Mouse (Mus musculus) heart, postnatal 36 days (tissue): ENCODE data around the gene Dzip3. TPM values are rescaled to one million over a fixed set of nuclear protein-coding genes. Genes with fewer than 3 reads are reported as not detected.

Source experiments
- total RNA-seq, 2 experiments: library from RNA; stranded (reverse); gene quantifications; 2 replicates each; pipeline ENCODE4 v1.2.3; 2021

Dzip3 gene
- total RNA-seq, 2 experiments from 2014 or later: 6.4 TPM

Other genes starting within 250 kb of the Dzip3 start
- gene Trat1, start 222.1 kb downstream of the Dzip3 start, total RNA-seq: not detected
- gene Retnlb, start 177.3 kb downstream of the Dzip3 start, total RNA-seq: not detected
- gene Retnla, start 151.6 kb downstream of the Dzip3 start, total RNA-seq: 1 to 10 TPM; 2.2 to 2.7 TPM
- 1 to 10 TPM in 1 of 2 experiments, not detected in 1; 2.0 TPM for gene Retnlg, start 121.5 kb downstream of the Dzip3 start, total RNA-seq
- 1 to 10 TPM; 1.1 to 2.5 TPM for gene Cip2a, start within 50 bp of the Dzip3 start, total RNA-seq
- not detected for gene Myh15, start 63.3 kb upstream of the Dzip3 start, total RNA-seq